Mouse (Mus musculus): ENCODE results near the gene Ubac2. TPM values are rescaled to one million over a fixed set of nuclear protein-coding genes. Genes with fewer than 3 reads are reported as not detected.

The Ubac2 gene
- polyA plus RNA-seq, 1 experiment: 102 TPM

DNA sequence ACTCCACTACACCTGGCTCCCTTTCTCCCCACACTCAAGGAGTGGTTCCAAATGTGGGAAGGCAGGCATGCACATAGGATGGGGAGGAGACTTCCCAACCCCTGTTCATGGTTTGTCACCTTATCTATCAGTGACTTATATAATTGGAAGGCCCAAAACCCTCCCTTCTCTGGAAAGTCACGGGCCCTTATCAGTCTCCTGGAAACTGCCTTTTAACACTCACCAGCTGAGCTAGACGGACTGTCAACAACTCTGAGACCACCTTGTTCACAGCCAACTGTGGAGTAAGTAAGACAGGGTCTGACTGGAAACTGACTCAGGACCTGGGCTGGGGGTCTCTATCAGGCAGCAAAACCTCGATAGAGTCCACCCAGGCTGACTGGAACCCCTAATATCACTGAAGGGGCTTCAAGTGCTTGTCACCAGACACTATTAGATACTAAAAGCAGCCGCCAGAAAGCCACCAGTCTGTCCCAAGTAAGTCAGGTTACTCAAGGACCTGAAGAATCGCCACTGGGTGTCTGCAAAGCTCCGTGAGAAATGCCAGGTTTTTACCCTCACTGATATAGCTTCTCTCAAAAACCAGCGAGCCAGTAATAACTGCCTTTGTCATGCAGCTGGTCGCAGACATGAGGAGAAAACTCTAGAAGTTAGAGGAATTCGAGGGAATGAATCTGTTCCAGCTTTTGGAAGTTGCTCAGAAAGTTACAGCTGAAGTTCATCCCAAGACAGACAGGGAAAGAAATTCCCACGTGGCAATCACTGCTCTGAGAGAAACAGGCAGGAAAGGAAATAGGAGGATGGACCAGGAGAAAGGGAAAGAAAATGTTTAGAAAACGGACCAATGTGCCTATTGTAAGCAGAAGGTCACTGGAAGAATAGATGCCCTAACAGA lies 190.6 kb downstream of the Ubac2 start:
- 58% methylated on average over 11 of the region's 11 CpGs for WGBS
- no peak overlapping the region for H3K27ac ChIP-seq (ENCODE audit: control insufficient read depth, insufficient read depth, low read length)
- DNase-seq: no peak

DNA sequence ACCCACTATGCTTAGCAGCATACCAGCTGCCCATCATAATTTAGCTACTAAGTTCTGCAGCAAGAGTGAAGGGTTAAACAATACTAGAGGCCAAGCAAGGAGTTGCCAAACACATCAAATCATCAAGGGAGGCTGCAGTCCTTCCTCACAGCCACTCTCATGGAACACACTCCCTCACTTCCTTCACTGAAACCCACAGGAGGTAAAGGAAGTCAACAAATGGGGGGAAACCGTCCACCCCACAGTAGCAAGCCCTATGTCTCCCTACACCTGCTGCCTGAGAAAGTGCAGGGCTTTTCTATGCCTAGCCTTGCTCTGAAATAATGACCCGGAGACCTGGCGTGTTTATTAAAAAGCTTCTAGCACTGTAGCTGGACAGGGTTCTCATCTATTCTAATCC lies 191.5 kb downstream of the Ubac2 start:
- TF ChIP-seq CTCF (IDR thresholded peaks at IDR 0.05; ENCODE audit: borderline replicate concordance, control insufficient read depth, extremely low read depth, insufficient read depth, low read length, poor library complexity) (no peak), POLR2A (IDR thresholded peaks at IDR 0.05; ENCODE audit: control insufficient read depth, extremely low read depth, insufficient read depth, low read length, poor library complexity) (no peak)
- no peak for DNase-seq
- Histone ChIP-seq H3K36me3 (ENCODE audit: control insufficient read depth, insufficient read depth, low read length) (no peaks in the 10 kb centered on the region), H3K27me3 (ENCODE audit: control insufficient read depth, insufficient read depth, low read length) (no peaks in the 10 kb centered on the region), H3K4me1 (replicated peaks; ENCODE audit: control insufficient read depth, insufficient read depth, low read length) (peaks cover 48% of the 10 kb centered on the region), H3K27ac (ENCODE audit: control insufficient read depth, insufficient read depth, low read length) (no peak overlapping the region), H3K4me3 (ENCODE audit: control insufficient read depth, insufficient read depth, low read length) (no peak overlapping the region)
- WGBS: 15% methylated on average over 3 of the region's 3 CpGs

More for the DNA sequence above, 190.6 kb downstream of the Ubac2 start:
- TF ChIP-seq CTCF (IDR thresholded peaks at IDR 0.05; ENCODE audit: borderline replicate concordance, control insufficient read depth, extremely low read depth, insufficient read depth, low read length, poor library complexity) (no peak), POLR2A (IDR thresholded peaks at IDR 0.05; ENCODE audit: control insufficient read depth, extremely low read depth, insufficient read depth, low read length, poor library complexity) (no peak)
- Histone ChIP-seq H3K4me1 (replicated peaks; ENCODE audit: control insufficient read depth, insufficient read depth, low read length) (peaks cover 49% of the 10 kb centered on the region), H3K27me3 (ENCODE audit: control insufficient read depth, insufficient read depth, low read length) (no peaks in the 10 kb centered on the region), H3K4me3 (ENCODE audit: control insufficient read depth, insufficient read depth, low read length) (no peak overlapping the region), H3K36me3 (ENCODE audit: control insufficient read depth, insufficient read depth, low read length) (no peaks in the 10 kb centered on the region)

Other genes starting within 250 kb of the Ubac2 start
- gene Dock9, start 80.8 kb upstream of the Ubac2 start, polyA plus RNA-seq (2012; rRNA removed): 12.9 and 13.2 TPM in 2 replicates
- 24.8 and 32.8 TPM in 2 replicates for gene Gpr18, start 37.2 kb downstream of the Ubac2 start, polyA plus RNA-seq (2012; rRNA removed)
- 10.1 and 10.3 TPM in 2 replicates for gene Gpr183, start 86.6 kb downstream of the Ubac2 start, polyA plus RNA-seq (2012; rRNA removed)
- 0.38 and 0.43 TPM in 2 replicates for gene Timm8a2, start 156.1 kb downstream of the Ubac2 start, polyA plus RNA-seq (2012; rRNA removed)
- 161 and 179 TPM in 2 replicates for gene Tm9sf2, start 228.4 kb downstream of the Ubac2 start, polyA plus RNA-seq (2012; rRNA removed)

Data from thymus, adult 2 months (tissue).